Mouse (Mus musculus): ENCODE measurements around the gene Megf11. TPM values are rescaled to one million over a fixed set of nuclear protein-coding genes. Genes with fewer than 3 reads are reported as not detected.

The Megf11 gene
- total and polyA plus RNA-seq, 3 experiments = 0.33 to 0.38 TPM; not detected in 1

GRCm38 (mm10) chr9:64758052-64758451 is 372.6 kb downstream of the Megf11 start:
- H3K4me1 ChIP-seq (ENCODE audit: insufficient read depth, low read depth, low read length) = 0 out of 2 replicates have a peak, but pooled peaks cover 1% of the 10 kb centered on the region
- no peaks in the 10 kb centered on the region for H3K9me3 ChIP-seq (replicated peaks)
- ATAC-seq (ENCODE audit: extremely low read depth, insufficient number of reproducible peaks, low FRiP score, poor library complexity, severe bottlenecking) (no peak), DNase-seq (ENCODE audit: low spot score) (no peak)
- peaks cover 8% of the 10 kb centered on the region for H3K27me3 ChIP-seq (ENCODE audit: insufficient read depth, low read length)
- H3K36me3 ChIP-seq (replicated peaks) = no peaks in the 10 kb centered on the region
- TF ChIP-seq GATA1 (IDR thresholded peaks at IDR 0.05; ENCODE audit: borderline replicate concordance, low read length) (no peak), POLR2AphosphoS5 (IDR thresholded peaks at IDR 0.05; ENCODE audit: insufficient replicate concordance, low read depth, low read length) (no peak), CTCF (IDR thresholded peaks at IDR 0.05; ENCODE audit: low read depth, low read length) (no peak), TAL1 (conservative IDR thresholded peaks at IDR 0.05; ENCODE audit: low read depth, low read length) (no peak), GATA2 (IDR thresholded peaks at IDR 0.05; ENCODE audit: borderline replicate concordance, low read depth, low read length) (no peak)
- no peak overlapping the region for H3K4me3 ChIP-seq (ENCODE audit: low read depth, low read length)

Other genes starting within 250 kb of the Megf11 start
- gene Zwilch, start 212.5 kb upstream of the Megf11 start, total RNA-seq (2014; fragmentation: Nextera tagmentation) = 163 and 180 TPM in 2 replicates
- gene Zwilch, start 212.5 kb upstream of the Megf11 start, total RNA-seq (2017) = 189 and 202 TPM in 2 replicates
- 9.1 and 14.2 TPM in 2 replicates for gene Zwilch, start 212.5 kb upstream of the Megf11 start, polyA plus RNA-seq (2012)
- 7,560 and 7,833 TPM in 2 replicates for gene Rpl4, start 212.3 kb upstream of the Megf11 start, total RNA-seq (2014; fragmentation: Nextera tagmentation)
- gene Rpl4, start 212.3 kb upstream of the Megf11 start, total RNA-seq (2017) = 2,308 and 2,582 TPM in 2 replicates
- 506 and 513 TPM in 2 replicates for gene Rpl4, start 212.3 kb upstream of the Megf11 start, polyA plus RNA-seq (2012)
- 14.0 and 18.8 TPM in 2 replicates for gene Snapc5, start 206.4 kb upstream of the Megf11 start, total RNA-seq (2014; fragmentation: Nextera tagmentation)
- gene Snapc5, start 206.4 kb upstream of the Megf11 start, total RNA-seq (2017) = 40.4 and 45.1 TPM in 2 replicates
- gene Snapc5, start 206.4 kb upstream of the Megf11 start, polyA plus RNA-seq (2012) = 1.8 and 4.4 TPM in 2 replicates
- 0.75 and 1.2 TPM in 2 replicates for gene Uchl4, start 150.4 kb upstream of the Megf11 start, total RNA-seq (2014; fragmentation: Nextera tagmentation)
- 2.0 and 2.6 TPM in 2 replicates for gene Uchl4, start 150.4 kb upstream of the Megf11 start, total RNA-seq (2017)
- gene Uchl4, start 150.4 kb upstream of the Megf11 start, polyA plus RNA-seq (2012) = not detected in 2 replicates
- 34.7 and 43.3 TPM in 2 replicates for gene Map2k1, start 132.0 kb upstream of the Megf11 start, total RNA-seq (2014; fragmentation: Nextera tagmentation)
- gene Map2k1, start 132.0 kb upstream of the Megf11 start, total RNA-seq (2017) = 106 and 121 TPM in 2 replicates
- gene Map2k1, start 132.0 kb upstream of the Megf11 start, polyA plus RNA-seq (2012) = 25.8 and 40.0 TPM in 2 replicates
- 129 and 130 TPM in 2 replicates for gene Tipin, start 104.0 kb upstream of the Megf11 start, total RNA-seq (2014; fragmentation: Nextera tagmentation)
- 344 and 355 TPM in 2 replicates for gene Tipin, start 104.0 kb upstream of the Megf11 start, total RNA-seq (2017)
- gene Tipin, start 104.0 kb upstream of the Megf11 start, polyA plus RNA-seq (2012) = 6.7 and 8.0 TPM in 2 replicates
- gene Dis3l, start 44.3 kb upstream of the Megf11 start, total RNA-seq (2014; fragmentation: Nextera tagmentation) = 16.9 and 18.9 TPM in 2 replicates
- gene Dis3l, start 44.3 kb upstream of the Megf11 start, total RNA-seq (2017) = 20.7 and 22.4 TPM in 2 replicates
- gene Dis3l, start 44.3 kb upstream of the Megf11 start, polyA plus RNA-seq (2012) = 4.2 and 5.6 TPM in 2 replicates

Measured in G1E (cell line).